Mouse (Mus musculus) intestine, postnatal 0 days (tissue): ENCODE results near the gene Lrrc28. TPM values are rescaled to one million over a fixed set of nuclear protein-coding genes. Genes with fewer than 3 reads are reported as not detected.

Source experiments
- ATAC-seq: fragments of 200-750 bp; cut with Nextera tagmentation; 2 replicates; pipeline ENCODE4 v1.8.0; 2017; ENCODE audit warnings: mild to moderate bottlenecking, moderate TSS enrichment, moderate library complexity
- H3K27ac ChIP-seq: fragments of 300-500 bp; sonication (generic); 2 replicates; pipeline ENCODE4 v1.5.1; 2014; ENCODE audit warnings: mild to moderate bottlenecking, low read depth, low read length, moderate library complexity
- H3K27me3 ChIP-seq: fragments of 300-500 bp; sonication (generic); replicated peaks from 2 replicates; pipeline ENCODE4 v1.6.1; 2014; ENCODE audit warnings: low read length, mixed read lengths; ENCODE audit not compliant: control insufficient read depth, insufficient read depth
- H3K36me3 ChIP-seq: fragments of 300-500 bp; sonication (generic); 2 replicates; pipeline ENCODE4 v1.6.1; 2014; ENCODE audit warnings: mild to moderate bottlenecking, moderate library complexity; ENCODE audit not compliant: control insufficient read depth, insufficient read depth
- H3K4me1 ChIP-seq: fragments of 300-500 bp; sonication (generic); replicated peaks from 2 replicates; pipeline ENCODE4 v1.6.1; 2014; ENCODE audit warnings: antibody characterized with exemption, low read length, mixed read lengths; ENCODE audit not compliant: control insufficient read depth, insufficient read depth
- H3K4me2 ChIP-seq: fragments of 300-500 bp; sonication (generic); replicated peaks from 2 replicates; pipeline ENCODE4 v1.6.1; 2014; ENCODE audit warnings: low read depth, mild to moderate bottlenecking, moderate library complexity
- H3K4me3 ChIP-seq: fragments of 300-500 bp; sonication (generic); 2 replicates; pipeline ENCODE4 v1.5.1; 2014; ENCODE audit warnings: low read depth, low read length
- H3K9ac ChIP-seq: fragments of 300-500 bp; sonication (generic); 2 replicates; pipeline ENCODE4 v1.6.1; 2014; ENCODE audit warnings: mild to moderate bottlenecking, low read depth, low read length
- H3K9me3 ChIP-seq: fragments of 300-500 bp; sonication (generic); 2 replicates; pipeline ENCODE4 v1.6.1; 2016; ENCODE audit warnings: mixed run types; ENCODE audit not compliant: control insufficient read depth
- CTCF ChIP-seq: sonication (generic); IDR thresholded peaks from 2 replicates; pipeline ENCODE4 v1.5.1; 2016; ENCODE audit warnings: low read depth, mild to moderate bottlenecking, control low read depth, antibody characterized with exemption, moderate library complexity
- WGBS: fragments of 180-500 bp; shearing (Covaris S2); extraction: QIAGEN DNeasy Blood & Tissue Kit; methylation state at CpG from one replicate; pipeline ENCODE4 v1.1.7; 2014; 5-methylcytosine and 5-hydroxymethylcytosine counted together
- polyA plus RNA-seq: library from polyadenylated mRNA; unstranded; fragments of >200 nt; fragmentation: Nextera tagmentation; extraction: Ambion mirVana; gene quantifications from 2 replicates; pipeline ENCODE4 v1.2.1, GENCODE M21; 2015

Lrrc28 gene
- polyA plus RNA-seq, 1 experiment from 2014 or later = 16.1 TPM

GRCm38 (mm10) chr7:67663981-67664694 is 19.1 kb upstream of the Lrrc28 start:
- Histone ChIP-seq H3K4me1 (no peaks in the 10 kb centered on the region), H3K36me3 (peaks cover 17% of the 10 kb centered on the region), H3K4me3 (no peak overlapping the region), H3K4me2 (no peak overlapping the region), H3K27me3 (no peaks in the 10 kb centered on the region), H3K9me3 (no peaks in the 10 kb centered on the region), H3K27ac (no peak overlapping the region), H3K9ac (no peak overlapping the region)
- no peak for ATAC-seq
- 86% methylated on average over 14 of the region's 14 CpGs for WGBS
- no peak for TF ChIP-seq CTCF

GRCm38 (mm10) chr7:67662424-67662823 is 17.4 kb upstream of the Lrrc28 start:
- peak; percentile 68 for ATAC-seq
- H3K4me3 ChIP-seq = no peak overlapping the region

GRCm38 (mm10) chr7:67658110-67658509 is 13.0 kb upstream of the Lrrc28 start:
- WGBS = 85% methylated on average over 4 of the region's 4 CpGs
- Histone ChIP-seq H3K27ac (no peak overlapping the region), H3K4me1 (no peaks in the 10 kb centered on the region), H3K27me3 (no peaks in the 10 kb centered on the region), H3K4me3 (no peak overlapping the region), H3K9ac (no peak overlapping the region), H3K4me2 (no peak overlapping the region), H3K36me3 (0 out of 2 replicates have a peak, but pooled peaks cover 4% of the 10 kb centered on the region), H3K9me3 (no peaks in the 10 kb centered on the region)
- no peak for ATAC-seq
- TF ChIP-seq CTCF = no peak

More at GRCm38 (mm10) chr7:67662424-67662823, 17.4 kb upstream of the Lrrc28 start:
- TF ChIP-seq CTCF = no peak
- Histone ChIP-seq H3K4me1 (no peaks in the 10 kb centered on the region), H3K36me3 (peaks cover 16% of the 10 kb centered on the region), H3K9ac (no peak overlapping the region), H3K27me3 (no peaks in the 10 kb centered on the region), H3K4me2 (no peak overlapping the region), H3K9me3 (no peaks in the 10 kb centered on the region), H3K27ac (no peak overlapping the region)
- 49% methylated on average over 5 of the region's 5 CpGs for WGBS

GRCm38 (mm10) chr7:67655186-67655585 is 10.1 kb upstream of the Lrrc28 start:
- H3K4me2 ChIP-seq = no peak overlapping the region
- no peaks in the 10 kb centered on the region for H3K9me3 ChIP-seq
- H3K9ac ChIP-seq = no peak overlapping the region
- H3K27ac ChIP-seq = no peak overlapping the region
- H3K36me3 ChIP-seq = no peaks in the 10 kb centered on the region
- WGBS = 27% methylated on average over 1 of the region's 1 CpGs
- H3K4me1 ChIP-seq = no peaks in the 10 kb centered on the region
- H3K4me3 ChIP-seq = no peak overlapping the region
- peak; percentile 10; the same call in 1 of the 2 replicates for ATAC-seq
- no peak for TF ChIP-seq CTCF
- no peaks in the 10 kb centered on the region for H3K27me3 ChIP-seq

GRCm38 (mm10) chr7:67654668-67655067 is 9.6 kb upstream of the Lrrc28 start:
- no peaks in the 10 kb centered on the region for H3K36me3 ChIP-seq
- H3K27me3 ChIP-seq = no peaks in the 10 kb centered on the region
- TF ChIP-seq CTCF = no peak
- 71% methylated on average over 7 of the region's 7 CpGs for WGBS
- no peaks in the 10 kb centered on the region for H3K9me3 ChIP-seq
- no peak overlapping the region for H3K4me3 ChIP-seq
- H3K27ac ChIP-seq = no peak overlapping the region
- ATAC-seq = no peak
- H3K9ac ChIP-seq = no peak overlapping the region
- no peak overlapping the region for H3K4me2 ChIP-seq
- no peaks in the 10 kb centered on the region for H3K4me1 ChIP-seq

GRCm38 (mm10) chr7:67652211-67652610 is 7.1 kb upstream of the Lrrc28 start:
- no peaks in the 10 kb centered on the region for H3K27me3 ChIP-seq
- 60% methylated on average over 5 of the region's 5 CpGs for WGBS
- H3K36me3 ChIP-seq = no peaks in the 10 kb centered on the region
- no peak overlapping the region for H3K27ac ChIP-seq
- H3K4me2 ChIP-seq = no peak overlapping the region
- TF ChIP-seq CTCF = no peak
- H3K9me3 ChIP-seq = no peaks in the 10 kb centered on the region
- 0 out of 2 replicates have a peak, but pooled peaks cover 2% of the 10 kb centered on the region for H3K4me1 ChIP-seq
- no peak for ATAC-seq
- no peak overlapping the region for H3K9ac ChIP-seq
- H3K4me3 ChIP-seq = no peak overlapping the region
